Mouse (Mus musculus) inflammation-experienced regulatory T-cells, adult 6 months (primary cell): ENCODE measurements at regions not wholly inside any gene's neighbourhood (a gene's known extent, or its start where the extent isn't known, plus 50 kb on each side); places are given as distances from the start of the nearest gene placed in this dataset.

Source experiments
- ATAC-seq: one replicate; pipeline ENCODE4 v1.8.0; 2017

DNA sequence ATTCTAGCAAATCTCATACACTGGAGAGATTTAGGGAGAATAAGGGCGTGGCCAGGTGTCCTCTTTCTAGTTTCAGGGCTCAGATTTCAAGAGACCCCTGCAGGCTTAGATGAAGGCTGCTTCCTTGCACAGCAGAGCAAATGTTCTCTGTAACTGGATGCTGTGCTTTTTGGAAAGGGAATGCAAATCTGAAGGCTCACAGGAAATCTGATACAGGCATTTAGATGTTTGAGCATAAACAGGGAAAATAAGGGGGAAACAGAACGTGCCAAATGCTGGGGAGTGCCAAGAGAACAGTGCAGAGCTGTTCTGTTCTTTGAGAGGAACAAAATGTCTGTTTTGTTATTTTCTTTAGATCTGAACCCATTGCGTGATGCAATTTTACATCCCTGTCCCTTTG is 161.0 kb upstream of the Samsn1 start:
- no peak for ATAC-seq

DNA sequence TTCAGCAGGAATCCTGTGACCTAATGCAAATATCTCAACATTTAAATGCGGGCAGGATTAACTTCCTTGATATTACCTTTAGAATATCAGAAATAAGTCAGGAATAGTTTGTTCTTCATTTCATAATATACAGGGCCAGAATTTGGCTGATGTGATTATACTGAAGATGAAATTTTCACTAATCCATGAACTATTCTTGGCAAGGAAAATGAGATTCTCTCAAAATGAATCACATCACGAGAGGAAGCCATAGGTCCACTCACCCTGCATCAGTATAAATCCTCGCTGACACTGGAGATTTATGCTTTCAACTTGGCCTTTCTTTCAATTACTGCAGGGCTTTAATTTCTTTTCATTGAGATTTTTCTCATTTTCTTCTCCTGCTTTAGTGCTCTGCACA is 159.5 kb upstream of the Samsn1 start:
- no peak for ATAC-seq

DNA sequence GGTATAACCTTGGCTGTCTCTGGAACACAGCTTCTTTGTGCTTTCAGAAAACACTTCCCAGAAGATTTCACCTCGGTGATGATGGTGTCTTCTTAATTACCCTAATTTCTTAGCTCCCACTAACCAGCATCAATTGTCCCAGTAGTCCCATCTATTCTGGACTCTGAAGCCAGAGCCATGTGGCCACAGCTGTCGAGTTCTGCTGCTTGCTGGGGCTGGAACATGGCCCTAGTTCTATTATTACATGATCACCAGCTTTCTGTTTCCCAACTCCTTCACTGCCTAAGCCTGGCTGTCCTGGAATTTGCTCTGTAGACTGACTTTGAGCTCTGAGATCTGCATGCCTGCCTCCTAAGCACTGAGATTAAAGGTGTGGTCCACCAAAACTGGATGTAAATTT is 145.6 kb upstream of the Samsn1 start:
- no peak for ATAC-seq

DNA sequence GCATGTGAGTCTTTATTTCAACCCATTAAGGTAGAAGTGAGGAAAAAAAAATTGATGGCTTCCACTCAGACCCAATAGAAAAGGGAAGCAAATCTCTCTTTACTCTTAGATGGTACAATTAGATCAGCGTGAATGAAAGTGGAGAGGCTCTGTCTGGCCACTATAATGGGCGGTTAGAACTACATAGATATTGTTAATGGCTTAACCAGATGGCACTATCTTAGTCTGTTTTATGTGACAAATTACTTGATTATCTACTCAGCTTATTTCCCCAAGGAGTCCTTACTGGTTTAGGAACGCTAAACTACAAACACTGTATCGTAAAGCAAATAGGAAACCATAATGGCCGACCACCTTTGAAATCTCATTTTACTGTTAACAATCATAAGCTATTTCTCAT is 138.8 kb upstream of the Samsn1 start:
- ATAC-seq = no peak

DNA sequence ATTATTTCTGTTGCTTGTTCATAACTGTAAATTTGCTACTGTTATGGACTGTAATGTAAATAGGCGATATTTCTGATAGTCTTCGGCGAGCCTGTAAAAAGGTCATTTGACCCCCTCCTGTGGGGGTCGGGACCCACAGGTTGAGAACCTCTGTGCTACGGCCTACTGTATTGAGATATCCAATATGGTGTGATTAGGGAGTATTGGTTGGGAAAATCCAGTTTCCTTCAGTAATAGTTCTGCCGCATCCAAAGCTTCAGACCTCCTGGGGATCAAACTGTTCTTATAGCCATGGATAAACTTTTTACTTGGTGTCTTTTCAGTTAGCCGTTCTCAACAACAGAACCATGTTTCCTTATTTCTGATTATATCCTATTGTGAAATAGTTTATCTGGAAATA is 136.5 kb upstream of the Samsn1 start:
- ATAC-seq = no peak

DNA sequence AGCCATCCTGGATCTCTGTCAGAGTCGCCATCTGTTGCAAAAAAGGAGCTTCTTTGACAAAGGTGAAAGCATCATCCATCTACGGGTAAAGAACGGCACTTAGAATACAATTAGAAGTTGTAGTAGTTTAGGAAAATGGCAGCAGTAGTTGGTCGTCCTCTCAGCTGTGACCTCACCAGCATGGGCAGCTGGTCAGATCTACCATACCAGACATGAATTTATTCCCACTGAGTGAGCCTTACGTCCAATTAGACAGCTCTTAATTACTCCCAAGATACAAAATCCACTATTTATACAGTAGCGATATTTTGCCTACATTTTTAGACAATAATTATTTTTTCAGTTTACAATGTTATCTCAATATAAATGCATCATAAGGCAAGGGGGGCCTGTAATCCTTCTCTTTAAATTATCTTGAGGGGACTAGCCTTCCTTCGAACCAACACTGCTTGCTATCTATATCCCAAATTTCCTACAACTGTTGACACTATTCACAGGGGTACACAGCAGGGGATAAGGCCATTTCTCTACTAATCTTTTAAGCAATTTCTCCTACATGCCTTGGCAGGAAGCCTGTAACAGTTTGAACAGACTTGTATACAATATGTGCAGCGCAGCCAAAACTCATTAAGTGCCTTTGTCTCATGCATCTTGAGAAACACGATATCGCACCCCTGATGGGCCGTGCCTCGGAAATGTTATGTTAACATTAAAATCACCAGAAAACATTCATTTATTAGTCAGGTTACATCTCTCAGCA is 131.9 kb upstream of the Samsn1 start:
- ATAC-seq = no peak

DNA sequence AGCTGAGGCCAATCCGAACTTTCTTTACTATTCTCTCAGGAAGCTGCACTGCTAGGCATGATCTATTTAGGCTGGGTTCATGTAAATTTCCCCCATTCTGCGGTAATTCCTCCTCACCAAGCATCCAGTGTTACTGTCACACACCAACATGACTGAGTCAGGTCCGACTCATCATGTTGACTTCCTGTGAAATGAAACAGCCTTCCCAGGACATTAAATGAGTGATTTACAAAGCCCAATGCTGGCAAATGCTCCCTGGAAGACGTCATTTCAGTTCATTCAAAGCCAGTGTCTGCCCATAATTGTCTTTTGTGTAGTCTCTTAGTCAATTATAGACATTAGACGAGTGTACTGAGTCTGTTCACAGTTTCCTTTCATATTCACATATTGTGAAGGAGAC is 127.5 kb upstream of the Samsn1 start:
- no peak for ATAC-seq

DNA sequence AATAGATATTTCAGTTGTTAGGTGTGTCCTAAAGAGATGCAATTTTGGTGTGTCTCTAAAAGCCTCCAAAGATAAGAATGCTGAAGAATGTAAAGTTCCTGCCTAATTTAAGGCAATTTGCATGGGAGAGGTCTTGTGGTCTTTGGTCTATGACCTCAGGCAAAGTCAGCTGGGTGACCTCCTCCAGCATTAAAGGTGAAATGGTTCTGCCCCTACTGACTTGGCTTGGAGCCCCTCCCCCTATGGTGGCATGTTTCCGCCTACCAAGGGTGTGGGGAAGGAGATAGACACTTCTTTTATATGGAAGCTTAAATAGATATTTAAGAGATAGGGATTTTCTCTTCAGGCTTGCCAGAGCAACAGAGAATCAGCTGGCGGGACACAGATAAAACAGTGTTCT is 111.8 kb upstream of the Samsn1 start:
- ATAC-seq = no peak

DNA sequence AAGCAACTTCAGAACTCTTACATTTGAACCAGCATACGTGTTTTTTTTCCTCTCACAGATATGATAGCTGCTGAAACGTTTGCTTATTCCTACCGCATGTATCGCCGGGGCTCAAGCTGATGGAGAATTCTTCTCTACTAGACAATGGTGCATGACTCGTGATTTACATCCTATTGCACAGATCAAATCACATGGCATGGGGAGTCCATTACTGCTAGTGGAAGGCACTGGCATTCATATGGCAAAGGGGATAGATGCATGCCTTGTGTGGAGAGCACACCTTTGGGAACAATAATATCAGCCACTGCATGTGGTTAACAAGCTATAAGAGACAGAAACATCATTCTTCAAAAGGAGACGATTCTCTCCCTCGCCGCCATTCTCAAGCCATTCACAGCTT is 108.4 kb upstream of the Samsn1 start:
- ATAC-seq = no peak

DNA sequence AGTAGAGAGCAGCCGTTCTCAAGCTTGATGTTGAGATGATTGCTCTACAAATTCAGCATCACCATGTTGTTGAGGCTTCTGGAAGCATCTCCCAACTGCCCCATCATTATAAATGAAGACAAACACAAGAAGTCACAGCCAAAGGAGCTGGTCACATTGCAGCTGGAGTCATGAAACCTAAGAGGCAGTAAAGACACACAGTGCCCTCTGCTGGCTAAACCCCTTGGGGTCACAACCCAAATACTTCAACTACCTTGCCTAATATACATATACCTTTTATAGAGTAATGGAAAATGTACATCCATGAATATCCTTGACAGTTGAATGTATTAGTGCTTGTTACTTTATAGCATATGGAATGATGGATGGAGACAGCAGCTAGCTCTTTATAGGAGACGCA is 107.9 kb upstream of the Samsn1 start:
- ATAC-seq = peak; percentile 86

DNA sequence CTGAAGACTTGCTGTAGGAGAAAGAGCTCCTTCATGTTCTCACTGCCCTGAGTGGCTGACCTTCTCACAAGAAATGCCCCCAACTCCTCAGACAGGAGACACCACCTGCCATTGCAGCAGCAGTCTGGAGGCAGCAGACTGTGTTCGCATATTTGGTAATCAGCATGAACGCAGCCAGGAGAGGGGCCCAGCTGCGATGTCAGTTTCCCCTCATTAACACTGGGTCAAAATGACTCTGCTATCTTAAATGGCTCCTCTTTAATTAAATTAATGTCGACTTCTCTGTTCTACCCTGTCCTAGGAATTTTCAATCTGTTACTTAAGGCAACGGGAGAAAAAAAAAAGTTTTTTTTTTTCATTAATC is 100.9 kb upstream of the Samsn1 start:
- ATAC-seq = no peak

DNA sequence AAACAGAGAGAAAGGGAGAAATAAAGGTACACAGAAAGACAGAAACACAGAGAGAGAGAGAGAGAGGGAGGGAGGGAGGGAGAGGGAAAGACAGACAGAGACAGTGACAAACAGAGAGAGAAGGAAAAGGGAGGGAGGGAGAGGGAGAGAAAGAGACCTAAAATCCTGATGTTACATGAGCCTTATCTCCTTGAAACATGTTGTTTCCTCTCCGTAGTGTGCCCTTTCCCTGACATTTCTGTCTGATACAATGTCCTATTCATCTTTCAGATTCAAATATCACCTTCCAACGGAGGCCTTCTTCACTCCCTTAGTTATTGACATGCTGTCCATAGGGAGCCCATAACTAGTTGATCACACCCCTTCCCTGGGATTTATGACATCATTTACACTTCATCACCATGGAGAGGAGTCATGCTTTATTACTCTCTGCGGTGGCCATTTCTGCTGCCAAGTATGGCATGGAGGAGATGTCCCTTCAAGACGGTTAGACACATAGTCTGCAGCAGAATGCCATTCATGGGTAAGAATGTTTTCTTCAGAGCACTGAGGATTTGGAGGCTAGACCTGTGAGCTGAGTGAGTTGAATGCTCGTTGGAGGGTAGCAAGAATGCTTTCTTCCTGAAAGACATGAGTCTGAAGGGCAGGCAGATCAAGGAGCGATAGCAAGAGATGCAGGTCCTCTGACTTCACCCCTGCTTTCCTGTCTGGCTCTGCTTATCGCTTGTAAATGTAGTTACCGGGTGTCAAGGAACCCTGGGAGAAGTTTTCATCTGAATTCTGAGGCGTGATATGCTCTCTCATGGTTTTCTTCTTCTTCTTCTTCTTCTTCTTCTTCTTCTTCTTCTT is 100.3 kb upstream of the Samsn1 start:
- ATAC-seq = no peak

DNA sequence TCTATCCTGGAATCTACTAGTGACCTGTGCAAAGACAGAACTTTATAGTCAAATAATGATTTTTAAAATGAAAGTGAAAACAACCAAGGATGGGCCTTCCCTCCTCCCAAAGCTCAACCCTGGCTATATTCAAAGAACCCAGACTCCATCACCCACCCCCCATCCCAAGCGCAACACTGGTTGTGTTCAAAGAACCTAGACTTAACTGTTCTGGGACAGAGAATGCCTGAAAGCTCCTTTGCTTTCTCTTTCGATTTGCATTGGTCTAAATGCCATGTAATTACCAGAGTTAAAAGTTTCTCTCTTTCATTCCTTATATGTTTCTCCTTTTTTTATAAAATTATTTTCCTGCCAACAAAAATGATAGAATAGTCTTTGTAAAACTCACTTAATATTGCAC is 98.6 kb upstream of the Samsn1 start:
- ATAC-seq = peak; percentile 67

DNA sequence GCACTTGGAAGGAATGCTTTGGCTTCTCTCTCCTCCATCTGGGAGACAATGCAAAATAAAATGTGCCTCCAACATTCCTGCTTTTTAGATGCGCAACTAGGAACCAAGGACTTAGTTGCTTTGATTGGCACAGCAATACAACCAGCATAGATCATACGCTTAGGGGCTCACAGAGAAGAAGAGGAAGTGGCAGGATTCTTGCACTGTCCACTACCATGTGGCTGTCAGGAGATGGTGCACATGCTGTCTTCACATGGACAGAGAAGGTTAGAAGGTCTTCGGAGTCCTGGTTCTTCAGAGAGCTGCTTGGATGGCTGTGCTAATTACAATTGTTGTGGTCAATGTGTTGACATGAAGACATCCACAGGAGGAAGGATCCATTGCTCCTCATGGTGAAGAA is 88.3 kb upstream of the Samsn1 start:
- ATAC-seq = no peak

DNA sequence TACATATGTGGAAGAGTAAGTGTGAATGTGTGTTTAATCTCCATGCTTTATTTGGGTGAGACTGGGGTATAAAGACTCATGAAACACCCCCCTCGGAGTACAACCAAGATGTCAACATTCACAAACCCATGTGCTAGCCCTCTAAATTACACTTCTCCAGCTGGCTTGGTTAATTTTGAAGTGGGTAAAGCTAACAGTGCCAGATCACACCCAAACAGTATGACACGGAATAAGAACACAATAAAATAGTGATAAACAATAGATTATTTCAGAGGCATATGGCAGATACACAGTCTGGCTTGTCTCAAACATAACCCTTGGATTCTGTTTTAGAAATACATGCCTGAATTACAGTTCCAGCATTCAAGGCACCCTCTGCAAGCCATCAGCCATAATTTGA is 86.4 kb upstream of the Samsn1 start:
- no peak for ATAC-seq

DNA sequence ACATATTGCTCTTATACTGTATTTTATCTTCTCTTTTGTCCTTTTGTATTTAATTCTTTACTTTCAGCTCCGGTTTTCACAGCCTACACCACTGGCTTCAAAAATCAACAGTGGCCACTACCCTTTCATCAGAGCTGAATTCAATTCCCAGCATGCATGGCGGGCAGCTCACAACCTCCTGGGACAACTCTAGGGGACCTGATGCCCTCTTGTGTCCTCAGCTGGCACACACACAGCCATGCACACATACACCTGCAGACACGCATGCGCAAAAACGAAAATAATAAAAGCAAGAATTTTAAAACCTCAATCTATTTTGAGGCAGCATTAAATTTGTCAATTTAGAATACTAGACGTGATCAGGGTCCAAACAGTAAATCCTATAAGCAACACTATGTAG is 82.6 kb upstream of the Samsn1 start:
- no peak for ATAC-seq

DNA sequence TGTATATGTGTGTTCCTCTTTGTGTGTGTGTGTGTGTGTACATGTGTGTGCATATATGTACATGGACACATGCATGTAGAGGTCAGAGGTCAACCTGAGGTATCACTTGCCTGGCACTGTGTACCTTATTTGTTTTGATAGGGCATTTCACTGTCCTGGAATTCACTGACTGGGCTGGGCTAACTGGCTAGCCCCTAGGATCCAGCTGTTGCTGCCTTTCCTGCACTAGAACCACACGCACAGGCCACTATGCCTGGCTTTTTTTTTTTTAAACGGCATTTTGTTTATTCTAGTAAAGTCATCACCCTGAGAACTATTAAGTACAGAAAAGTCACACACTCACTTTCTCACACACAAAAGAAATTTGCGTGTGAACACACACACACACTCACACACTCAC is 79.7 kb upstream of the Samsn1 start:
- no peak for ATAC-seq

DNA sequence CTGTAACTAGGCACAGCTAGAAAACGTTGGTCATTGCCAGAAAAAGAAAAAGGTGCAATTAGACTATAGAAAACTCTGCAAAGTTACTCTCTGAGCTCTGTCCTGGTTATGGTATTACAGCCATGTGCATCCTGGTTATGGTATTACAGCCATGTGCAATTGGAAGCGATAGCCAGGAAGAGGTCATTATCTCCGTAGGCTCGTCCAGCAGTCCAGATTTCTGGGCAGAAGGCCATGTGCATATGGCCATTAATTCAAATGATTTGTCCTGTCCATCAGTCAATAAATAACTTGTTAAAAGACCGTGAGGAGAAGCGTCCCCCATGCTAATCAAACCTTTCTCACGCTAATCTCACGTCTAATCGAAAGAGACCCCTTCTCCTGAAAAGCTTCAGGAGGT is 75.7 kb upstream of the Samsn1 start:
- ATAC-seq = no peak

DNA sequence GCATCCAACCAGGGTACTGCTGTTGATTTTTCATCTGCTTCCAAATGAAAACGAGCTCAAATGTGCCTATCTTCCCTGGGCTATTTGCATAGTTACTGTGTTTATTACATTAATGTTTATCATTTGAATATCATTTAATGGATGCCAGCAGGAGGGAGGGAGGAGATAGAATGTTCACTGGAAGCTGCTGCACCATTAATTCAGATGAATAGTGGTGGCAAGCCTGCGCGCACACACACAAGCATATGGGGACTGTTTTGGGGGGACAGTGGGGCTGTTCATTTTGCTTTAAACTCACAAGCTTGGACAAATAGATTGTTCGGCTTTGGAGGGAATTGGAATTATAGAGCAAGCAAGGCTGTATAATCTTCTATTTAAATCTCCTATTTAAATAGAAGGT is 74.3 kb upstream of the Samsn1 start:
- no peak for ATAC-seq

DNA sequence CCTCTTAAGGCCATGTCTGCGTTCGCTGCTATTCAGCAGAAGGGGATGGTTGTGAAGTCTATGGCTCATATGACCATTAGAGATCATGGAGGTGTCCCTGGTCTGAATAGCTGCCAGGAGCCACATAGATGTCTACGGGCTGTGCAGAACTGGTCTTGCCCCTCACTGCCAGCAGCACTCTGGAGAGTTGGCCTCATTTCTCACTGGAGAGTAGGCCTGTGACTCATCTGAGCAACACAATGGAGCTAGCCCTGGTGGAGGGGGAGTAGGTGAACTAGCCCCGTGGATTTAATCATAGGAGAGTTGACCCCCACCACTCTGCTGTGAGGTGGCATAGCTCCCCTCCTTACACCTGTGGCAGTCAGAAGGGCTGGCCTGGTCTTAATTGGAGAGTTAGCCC is 63.3 kb upstream of the Samsn1 start:
- no peak for ATAC-seq

DNA sequence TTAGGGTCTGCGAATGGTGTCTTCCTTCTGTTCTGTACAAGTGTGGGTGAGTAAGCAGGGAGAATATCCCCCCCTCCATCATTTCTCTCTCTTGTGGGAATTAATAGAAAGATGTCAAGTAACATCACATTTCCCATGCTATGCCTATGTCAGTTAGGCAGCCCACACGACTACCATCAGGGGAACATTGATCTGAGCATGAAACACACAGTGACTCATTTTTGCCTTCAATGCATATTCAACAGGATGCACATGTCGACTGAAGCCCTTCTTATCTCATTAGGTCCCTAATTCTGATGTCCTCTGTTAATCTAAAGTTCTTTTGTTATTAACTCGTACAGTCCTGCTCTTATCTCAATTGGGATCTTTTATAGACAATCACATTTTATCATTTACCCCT is 60.4 kb upstream of the Samsn1 start:
- ATAC-seq = peak; percentile 75

DNA sequence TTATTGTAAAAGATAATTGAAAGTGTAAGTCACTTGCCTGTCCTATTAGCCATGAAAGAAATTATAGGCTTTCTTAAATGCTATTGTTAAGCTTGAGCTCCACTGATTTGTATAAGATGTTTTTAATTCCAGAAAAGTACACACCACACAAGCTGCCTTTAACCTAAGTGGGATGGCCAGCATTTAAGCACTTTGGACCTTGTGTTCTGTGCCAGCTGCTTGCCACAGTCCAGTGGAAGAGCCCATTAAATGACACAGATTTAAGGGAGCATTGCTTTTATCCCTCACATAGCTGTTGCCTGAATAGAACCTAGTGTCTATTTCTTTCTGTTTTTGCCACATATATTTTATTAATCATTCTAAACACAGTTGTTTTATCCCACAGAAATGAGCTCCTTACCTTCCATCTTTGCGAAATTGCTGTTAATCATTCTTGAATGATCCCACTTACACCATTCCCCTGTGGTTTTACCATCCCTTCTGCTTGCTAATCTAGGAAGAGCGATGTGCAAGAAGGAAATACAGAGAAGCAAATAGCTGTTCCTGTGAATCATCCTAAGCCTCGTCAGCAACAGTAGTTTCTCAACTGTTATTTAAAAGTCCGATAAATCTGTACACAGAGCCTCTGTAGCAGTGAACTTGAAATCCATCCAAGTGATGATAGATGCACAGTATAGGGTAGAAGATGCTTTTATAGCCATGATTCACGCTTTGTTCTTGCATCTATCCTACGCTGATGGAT is 57.9 kb upstream of the Samsn1 start:
- no peak for ATAC-seq

DNA sequence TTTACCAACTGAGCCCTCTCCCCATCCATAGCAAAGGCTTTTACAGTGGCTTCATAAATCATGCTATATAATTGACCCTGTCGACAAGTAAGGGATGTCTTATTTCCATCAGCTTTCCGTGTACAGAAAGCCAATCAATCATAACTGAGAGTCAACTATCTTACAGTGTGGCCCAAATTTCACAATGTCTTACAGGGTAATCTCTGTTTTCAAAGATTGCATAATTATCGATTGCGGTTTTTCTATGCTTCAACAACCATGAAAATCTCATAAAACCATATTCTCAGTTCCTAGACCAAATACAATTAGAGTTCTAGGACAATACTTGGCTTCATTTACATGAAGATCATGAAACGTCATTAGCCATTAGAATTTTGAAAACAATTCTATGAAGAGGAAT is 56.1 kb upstream of the Samsn1 start:
- no peak for ATAC-seq

DNA sequence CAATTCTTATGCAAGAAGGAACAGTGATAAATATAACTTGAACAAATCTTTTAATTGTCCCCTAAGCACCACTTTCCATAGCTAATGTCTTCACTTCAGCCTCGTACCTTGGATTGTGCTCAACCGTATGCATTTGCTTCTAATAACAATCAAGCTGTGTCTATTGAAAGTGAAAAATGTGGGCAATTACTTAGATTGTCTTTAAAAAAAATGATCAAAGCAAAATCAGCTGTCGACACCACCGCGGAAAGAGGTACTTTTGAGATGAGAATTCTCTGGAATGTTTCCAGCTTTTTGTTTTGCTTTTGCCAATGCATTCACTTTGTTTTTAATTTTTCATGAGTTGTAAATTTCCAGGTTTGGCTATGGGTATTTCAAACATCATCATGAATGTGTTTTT is 54.1 kb upstream of the Samsn1 start:
- ATAC-seq = no peak
